Mouse (Mus musculus): ENCODE data around the gene Zfp119b.

DNA sequence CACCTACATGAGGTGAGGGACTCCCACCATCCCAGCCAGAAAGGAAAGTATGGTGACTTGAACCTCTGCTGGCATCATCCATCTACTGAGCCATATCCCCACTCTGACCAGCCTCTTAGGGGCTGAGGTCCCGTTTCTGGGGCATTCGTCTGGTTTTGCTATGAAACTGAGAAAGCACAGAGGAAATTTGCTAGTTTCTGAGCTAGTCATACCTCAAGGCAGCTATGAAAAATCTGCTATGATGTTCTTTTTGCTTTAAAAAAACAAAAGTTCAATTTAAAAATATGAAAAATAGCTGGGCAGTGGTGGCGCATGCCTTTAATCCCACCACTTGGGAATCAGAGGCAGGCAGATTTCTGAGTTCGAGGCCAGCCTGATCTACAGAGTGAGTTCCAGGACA lies 653 bp downstream of the Zfp119b start:
- TF ChIP-seq MAX (IDR thresholded peaks at IDR 0.05; ENCODE audit: low read depth) (no peak), CEBPB (IDR thresholded peaks at IDR 0.05; ENCODE audit: insufficient read depth, poor library complexity, severe bottlenecking) (no peak), USF1 (IDR thresholded peaks at IDR 0.05; ENCODE audit: low read depth) (no peak), E2F4 (IDR thresholded peaks at IDR 0.05; ENCODE audit: insufficient read depth) (no peak), TCF12 (IDR thresholded peaks at IDR 0.05; ENCODE audit: insufficient read depth, poor library complexity, severe bottlenecking) (no peak), SRF (IDR thresholded peaks at IDR 0.05; ENCODE audit: control insufficient read depth, insufficient read length, low read depth) (no peak), POLR2A (IDR thresholded peaks at IDR 0.05; ENCODE audit: insufficient read length, low read depth) (no peak), MYOG (IDR thresholded peaks at IDR 0.05; ENCODE audit: control insufficient read depth in 1 of 3, insufficient read depth in 1 of 3, insufficient read length in 2 of 3, low read depth in 2 of 3) (no peak), MYOD1 (IDR thresholded peaks at IDR 0.05; ENCODE audit: control insufficient read depth in 1 of 3, insufficient read length in 2 of 3, low read depth in 2 of 3) (no peak)
